Mouse (Mus musculus): ENCODE data around the gene a. TPM values are rescaled to one million over a fixed set of nuclear protein-coding genes. Genes with fewer than 3 reads are reported as not detected.
"Not testable (repeated sequence)": the region's sequence is repeated elsewhere in the genome, so short reads cannot be mapped to it uniquely, and the experiment has no call there.

The a gene
- total and polyA plus RNA-seq, 3 experiments, result not detected

DNA sequence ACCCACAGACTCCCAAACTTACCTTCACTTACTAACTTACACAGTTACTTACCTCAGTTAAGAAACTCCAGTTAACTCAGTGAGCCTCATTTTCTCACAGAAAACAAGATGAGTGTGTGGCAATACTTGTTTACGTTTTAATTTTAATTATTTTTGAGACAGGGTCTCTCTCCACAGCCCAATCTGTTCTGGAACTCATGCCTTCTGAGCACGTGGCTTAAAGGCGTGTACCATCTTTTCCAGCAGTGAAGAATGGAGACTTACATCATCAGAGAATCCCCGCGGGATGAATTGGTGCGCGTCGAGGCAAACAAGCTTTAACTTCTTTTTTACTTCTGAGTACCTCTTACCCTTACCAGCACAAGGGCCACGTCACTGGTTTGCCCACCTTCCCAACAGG is 158.7 kb downstream of the a start:
- Histone ChIP-seq H3K36me3 (ENCODE audit: control insufficient read depth, insufficient read depth, low read length) (no peaks in the 10 kb centered on the region), H3K27me3 (ENCODE audit: control insufficient read depth, insufficient read depth, low read length) (no peaks in the 10 kb centered on the region; the same call in 1 of the 2 replicates), H3K79me2 (replicated peaks; ENCODE audit: control insufficient read depth, insufficient read depth, low read length) (no peaks in the 10 kb centered on the region), H3K4me3 (no peak overlapping the region), H3K27ac (no peak overlapping the region), H3K9ac (ENCODE audit: low read depth, low read length) (no peak overlapping the region), H3K4me1 (ENCODE audit: control insufficient read depth, insufficient read depth, low read length) (no peaks in the 10 kb centered on the region)
- DNase-seq, result no peak
- intact Hi-C loops (cut with DNase I), result no loop called here
- no peak for TF ChIP-seq EP300 (IDR thresholded peaks at IDR 0.05; ENCODE audit: insufficient read depth, low read depth, low read length)
- no peak for TF ChIP-seq CTCF (IDR thresholded peaks at IDR 0.05)
- TF ChIP-seq POLR2A (IDR thresholded peaks at IDR 0.05; ENCODE audit: insufficient read depth, low read depth, low read length), result no peak
- WGBS, result 66% methylated on average over 9 of the region's 9 CpGs

DNA sequence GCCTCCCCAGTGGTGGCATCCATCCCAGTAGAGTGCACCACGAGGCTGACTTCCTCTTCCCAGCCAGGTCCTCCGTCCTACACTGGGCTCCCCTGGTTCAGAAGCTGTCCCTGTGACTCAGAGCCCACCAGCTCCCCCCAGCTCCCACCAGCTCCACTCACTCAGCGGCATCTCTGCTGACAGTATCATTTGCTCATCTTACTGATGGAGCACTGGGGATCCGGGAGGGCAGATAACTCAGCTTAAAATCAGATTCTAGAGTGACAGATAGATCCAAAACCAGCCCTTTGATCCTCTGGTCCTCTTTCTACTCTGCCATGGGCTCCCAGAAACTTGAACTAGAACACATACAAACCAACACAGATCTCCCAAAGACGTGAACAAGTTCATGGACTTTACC is 159.4 kb downstream of the a start:
- no peak for TF ChIP-seq CTCF (IDR thresholded peaks at IDR 0.05)
- TF ChIP-seq EP300 (IDR thresholded peaks at IDR 0.05; ENCODE audit: insufficient read depth, low read depth, low read length), result no peak
- no peak for TF ChIP-seq POLR2A (IDR thresholded peaks at IDR 0.05; ENCODE audit: insufficient read depth, low read depth, low read length)
- WGBS, result 35% methylated on average over 5 of the region's 5 CpGs
- intact Hi-C loops (cut with DNase I), result no loop called here
- no peaks in the 10 kb centered on the region for H3K4me1 ChIP-seq (ENCODE audit: control insufficient read depth, insufficient read depth, low read length)
- no peaks in the 10 kb centered on the region for H3K36me3 ChIP-seq (ENCODE audit: control insufficient read depth, insufficient read depth, low read length)
- no peak for DNase-seq
- no peaks in the 10 kb centered on the region; the same call in 1 of the 2 replicates for H3K27me3 ChIP-seq (ENCODE audit: control insufficient read depth, insufficient read depth, low read length)
- H3K4me3 ChIP-seq, result no peak overlapping the region
- no peak overlapping the region for H3K9ac ChIP-seq (ENCODE audit: low read depth, low read length)
- H3K27ac ChIP-seq, result no peak overlapping the region
- H3K79me2 ChIP-seq (replicated peaks; ENCODE audit: control insufficient read depth, insufficient read depth, low read length), result no peaks in the 10 kb centered on the region

DNA sequence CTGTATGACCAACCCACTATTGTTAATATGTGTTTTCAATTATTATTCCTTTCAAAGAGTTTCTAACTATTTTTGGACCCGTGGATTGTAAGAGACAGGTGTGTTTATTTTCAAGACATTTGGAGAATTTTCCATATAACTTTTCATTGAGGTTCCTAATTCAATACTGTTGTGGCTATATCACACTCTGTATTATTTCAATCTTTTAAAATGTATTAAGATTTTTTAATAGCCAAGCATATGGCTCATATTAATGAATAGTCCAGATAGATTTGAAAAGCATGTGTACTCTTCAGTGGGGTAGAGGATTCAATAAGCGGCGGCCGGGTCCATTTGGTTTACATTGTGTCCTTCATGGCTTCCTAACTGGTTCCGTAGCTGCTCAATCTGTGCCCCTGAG is 168.3 kb downstream of the a start:
- H3K27ac ChIP-seq, result no peak overlapping the region
- TF ChIP-seq POLR2A (IDR thresholded peaks at IDR 0.05; ENCODE audit: insufficient read depth, low read depth, low read length) (no peak), CTCF (IDR thresholded peaks at IDR 0.05) (no peak), EP300 (IDR thresholded peaks at IDR 0.05; ENCODE audit: insufficient read depth, low read depth, low read length) (no peak)
- H3K4me1 ChIP-seq (ENCODE audit: control insufficient read depth, insufficient read depth, low read length), result no peaks in the 10 kb centered on the region
- H3K36me3 ChIP-seq (ENCODE audit: control insufficient read depth, insufficient read depth, low read length), result no peaks in the 10 kb centered on the region
- H3K4me3 ChIP-seq, result no peak overlapping the region
- intact Hi-C loops (cut with DNase I), result no loop called here
- DNase-seq, result no peak
- H3K27me3 ChIP-seq (ENCODE audit: control insufficient read depth, insufficient read depth, low read length), result no peaks in the 10 kb centered on the region
- H3K9ac ChIP-seq (ENCODE audit: low read depth, low read length), result no peak overlapping the region
- 85% methylated on average over 5 of the region's 5 CpGs for WGBS
- no peaks in the 10 kb centered on the region for H3K79me2 ChIP-seq (replicated peaks; ENCODE audit: control insufficient read depth, insufficient read depth, low read length)

DNA sequence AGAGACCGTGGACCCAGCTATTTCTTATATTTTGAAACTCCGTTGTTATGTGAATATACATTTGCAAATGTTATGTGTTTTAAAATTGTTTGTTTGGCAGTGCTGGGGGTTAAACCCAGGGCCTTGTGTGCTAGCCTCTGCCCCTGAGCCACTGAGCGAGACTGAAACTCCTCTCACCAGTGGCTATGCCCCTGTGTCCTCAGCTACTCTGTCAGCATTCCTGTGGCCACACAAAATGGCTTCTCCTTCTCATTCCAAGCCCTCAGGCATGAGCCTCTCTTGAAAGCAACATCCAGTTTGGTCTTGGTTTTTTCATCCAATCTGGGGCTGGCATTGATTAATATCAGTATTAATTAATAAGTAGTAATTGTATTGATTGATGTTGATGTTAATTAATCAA is 168.7 kb downstream of the a start:
- no peaks in the 10 kb centered on the region for H3K36me3 ChIP-seq (ENCODE audit: control insufficient read depth, insufficient read depth, low read length)
- no peaks in the 10 kb centered on the region for H3K27me3 ChIP-seq (ENCODE audit: control insufficient read depth, insufficient read depth, low read length)
- no peak overlapping the region for H3K4me3 ChIP-seq
- no peak overlapping the region for H3K27ac ChIP-seq
- no peak overlapping the region for H3K9ac ChIP-seq (ENCODE audit: low read depth, low read length)
- DNase-seq, result no peak
- TF ChIP-seq CTCF (IDR thresholded peaks at IDR 0.05) (no peak), EP300 (IDR thresholded peaks at IDR 0.05; ENCODE audit: insufficient read depth, low read depth, low read length) (no peak), POLR2A (IDR thresholded peaks at IDR 0.05; ENCODE audit: insufficient read depth, low read depth, low read length) (no peak)
- no peaks in the 10 kb centered on the region for H3K79me2 ChIP-seq (replicated peaks; ENCODE audit: control insufficient read depth, insufficient read depth, low read length)
- WGBS, result 86% methylated on average over 3 of the region's 3 CpGs
- intact Hi-C loops (cut with DNase I), result no loop called here
- H3K4me1 ChIP-seq (ENCODE audit: control insufficient read depth, insufficient read depth, low read length), result no peaks in the 10 kb centered on the region

DNA sequence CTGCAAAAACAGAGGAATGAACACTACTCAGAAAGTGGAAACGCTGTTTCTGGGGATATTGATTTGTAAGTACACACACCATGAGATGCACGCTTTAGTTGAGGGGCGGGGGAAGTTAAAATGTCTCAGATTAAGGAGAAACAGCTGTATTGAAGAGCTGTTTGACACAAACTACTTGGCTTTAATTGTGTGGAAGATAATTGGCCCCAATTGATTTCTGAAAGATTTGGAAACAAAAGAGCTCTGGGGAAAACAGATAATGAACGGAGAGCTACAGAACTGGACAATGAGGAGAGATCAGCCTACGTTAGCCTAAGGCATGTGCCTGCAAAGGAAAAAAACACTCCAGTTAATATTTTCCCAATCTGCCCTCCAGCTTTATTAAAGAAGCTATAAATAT is 172.0 kb downstream of the a start:
- no peaks in the 10 kb centered on the region for H3K27me3 ChIP-seq (ENCODE audit: control insufficient read depth, insufficient read depth, low read length)
- H3K9ac ChIP-seq (ENCODE audit: low read depth, low read length), result no peak overlapping the region
- H3K36me3 ChIP-seq (ENCODE audit: control insufficient read depth, insufficient read depth, low read length), result no peaks in the 10 kb centered on the region
- intact Hi-C loops (cut with DNase I), result no loop called here
- no peak overlapping the region for H3K4me3 ChIP-seq
- no peaks in the 10 kb centered on the region for H3K4me1 ChIP-seq (ENCODE audit: control insufficient read depth, insufficient read depth, low read length)
- 70% methylated on average over 5 of the region's 5 CpGs for WGBS
- H3K27ac ChIP-seq, result no peak overlapping the region
- TF ChIP-seq EP300 (IDR thresholded peaks at IDR 0.05; ENCODE audit: insufficient read depth, low read depth, low read length) (no peak), POLR2A (IDR thresholded peaks at IDR 0.05; ENCODE audit: insufficient read depth, low read depth, low read length) (no peak), CTCF (IDR thresholded peaks at IDR 0.05) (no peak)
- DNase-seq, result no peak
- no peaks in the 10 kb centered on the region for H3K79me2 ChIP-seq (replicated peaks; ENCODE audit: control insufficient read depth, insufficient read depth, low read length)

DNA sequence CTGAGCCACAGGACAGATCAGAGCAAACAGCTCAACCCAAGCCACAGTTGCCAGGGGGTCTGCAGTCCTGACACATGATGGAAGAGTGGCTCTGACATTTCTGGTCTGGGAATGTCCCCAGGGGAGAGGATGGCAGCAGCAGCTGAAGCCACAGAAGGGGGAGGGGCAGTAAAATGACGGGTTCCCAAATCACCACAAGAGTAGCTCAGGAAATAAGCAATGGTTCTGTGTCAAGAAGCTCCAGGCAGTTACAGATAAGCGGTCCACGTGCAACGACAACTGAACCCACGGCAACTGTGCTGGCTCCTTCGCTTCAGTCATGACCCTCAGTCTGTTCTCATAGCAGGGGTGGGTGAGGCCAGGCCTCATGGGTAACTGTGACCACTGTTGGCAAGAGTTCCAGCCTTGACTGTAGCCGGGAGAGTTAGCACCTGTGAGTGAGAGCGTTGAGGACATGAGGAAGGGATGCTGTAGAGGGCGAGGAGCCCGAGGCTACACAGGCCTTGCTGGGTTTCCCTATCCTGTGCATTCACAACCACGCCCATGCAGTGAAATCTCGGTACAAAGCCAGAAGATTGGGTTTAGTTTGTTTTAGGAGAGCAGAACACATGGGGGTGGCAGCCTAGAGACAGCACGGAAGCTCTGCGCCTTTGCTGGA is 178.7 kb downstream of the a start:
- WGBS, result 64% methylated on average over 14 of the region's 14 CpGs
- H3K27me3 ChIP-seq (ENCODE audit: control insufficient read depth, insufficient read depth, low read length); H3K36me3 ChIP-seq (ENCODE audit: control insufficient read depth, insufficient read depth, low read length); DNase-seq; H3K79me2 ChIP-seq (replicated peaks; ENCODE audit: control insufficient read depth, insufficient read depth, low read length); H3K4me1 ChIP-seq (ENCODE audit: control insufficient read depth, insufficient read depth, low read length); H3K4me3 ChIP-seq; H3K27ac ChIP-seq; H3K9ac ChIP-seq (ENCODE audit: low read depth, low read length): not testable (repeated sequence)
- intact Hi-C loops (cut with DNase I), result loop anchor here (2.0 kb wide), 1 partner anchor 49 kb away; no protein-coding TSS in a partner anchor
